Comparison of ENCODE assay signal across 9 mouse cellular contexts in the genomic region with DNA sequence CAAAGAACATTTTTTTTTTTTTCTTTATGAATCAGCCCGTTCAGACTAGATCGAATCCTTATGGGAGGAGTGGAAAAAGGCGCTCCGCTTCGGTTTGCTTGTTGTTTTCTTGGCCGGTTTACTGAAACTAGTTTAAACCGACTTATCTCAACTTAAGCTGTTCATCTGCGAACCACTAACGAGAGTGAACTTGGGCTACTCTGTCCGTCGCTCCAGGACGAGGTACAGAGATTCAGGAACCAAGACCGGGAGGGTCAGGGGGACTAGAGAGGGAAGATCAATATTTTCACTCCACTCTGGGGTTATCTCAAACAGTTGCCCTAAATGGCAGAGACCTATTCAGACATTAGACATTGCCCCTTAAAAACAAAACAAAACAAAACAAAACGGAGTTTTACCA. TPM values are rescaled to one million over a fixed set of nuclear protein-coding genes. Genes with fewer than 3 reads are reported as not detected.
A peak's percentile ranks its signal among the peaks of the same experiment; 100 is the strongest.
DNase-seq lines count a peak whose midpoint lies in the region; ATAC-seq lines count a peak whose summit lies in the region.
"Had no signal": no experiment of that assay in that cellular context is flagged by ENCODE, and none has a peak within 500 bp of the region (broad histone marks: within the 10 kb centered on the region; RNA-seq: fewer than 3 reads in every experiment).

No protein-coding gene starts in this region.

- no peaks in the 10 kb centered on the region for H3K9me3 ChIP-seq in lung, embryonic 16.5 days (ENCODE audit: control insufficient read depth, low read length)
- no peaks in the 10 kb centered on the region for H3K9me3 ChIP-seq in hindbrain, embryonic 10.5 days

- peak overlapping the region; percentile 73 for H3K4me2 ChIP-seq in lung, embryonic 16.5 days (ENCODE audit: low read depth, low read length)

- WGBS in lung, embryonic 16.5 days, result 1% methylated on average over 14 of the region's 14 CpGs
- 1% methylated on average over 14 of the region's 14 CpGs for WGBS in hindbrain, embryonic 10.5 days

- ATAC-seq in lung, embryonic 16.5 days (ENCODE audit: low read depth), result peak; percentile 44
- peak; percentile 26; the same call in 1 of the 2 replicates for ATAC-seq in common myeloid progenitor, adult 5-6 weeks (replicated peaks; ENCODE audit: low read depth, poor library complexity, severe bottlenecking)
- ATAC-seq in megakaryocyte, adult 5-6 weeks (ENCODE audit: poor library complexity, severe bottlenecking), result peak; percentile 43

- no peaks in the 10 kb centered on the region for H3K27me3 ChIP-seq in lung, embryonic 16.5 days (ENCODE audit: control insufficient read depth, insufficient read depth, low read depth, low read length)
- no peaks in the 10 kb centered on the region for H3K27me3 ChIP-seq in hindbrain, embryonic 10.5 days (ENCODE audit: insufficient read depth, poor library complexity, severe bottlenecking)

- H3K36me3 ChIP-seq in lung, embryonic 16.5 days (ENCODE audit: control insufficient read depth, insufficient read depth, low read length), result peaks cover 6% of the 10 kb centered on the region
- H3K36me3 ChIP-seq in hindbrain, embryonic 10.5 days, result peaks cover 35% of the 10 kb centered on the region

- H3K4me3 ChIP-seq in lung, embryonic 16.5 days (ENCODE audit: low read length), result peak overlapping the region; percentile 82
- peak overlapping the region; percentile 74 for H3K4me3 ChIP-seq in hindbrain, embryonic 10.5 days

- DNase-seq in lung, postnatal 25 days (ENCODE audit: low spot score), result no peak
- DNase-seq in hindbrain, embryonic 10.5 days (ENCODE audit: low spot score), result no peak
- no peak for DNase-seq in right cerebral cortex, postnatal 14 days
- no peak for DNase-seq in gastrocnemius, adult 18-20 months (ENCODE audit: low spot score)
- no peak for DNase-seq in layer of hippocampus, adult 9-10 months (ENCODE audit: low spot score)

- H3K27ac ChIP-seq in lung, embryonic 16.5 days (ENCODE audit: low read length), result peak overlapping the region; percentile 57
- peak overlapping the region; percentile 91 for H3K27ac ChIP-seq in hindbrain, embryonic 10.5 days

- H3K4me1 ChIP-seq in lung, embryonic 16.5 days (replicated peaks; ENCODE audit: control insufficient read depth, insufficient read depth, low read length), result 0 out of 2 replicates have a peak, but pooled peaks cover 2% of the 10 kb centered on the region
- peaks cover 6% of the 10 kb centered on the region for H3K4me1 ChIP-seq in hindbrain, embryonic 10.5 days (replicated peaks)

- H3K9ac ChIP-seq in lung, embryonic 16.5 days (ENCODE audit: low read length), result peak overlapping the region; percentile 79

RNA-seq across cellular contexts. Expression of a gene that starts 0.5 kb away (rescaled TPM):
- 40.1 and 40.6 TPM in 2 replicates for polyA plus RNA-seq in lung, embryonic 16.5 days (2015; fragmentation: Nextera tagmentation; extraction: Ambion mirVana)
- 30.6 and 31.2 TPM in 2 replicates for total RNA-seq in common myeloid progenitor, adult 5-6 weeks (2017)
- 20.3 and 28.2 TPM in 2 replicates for polyA plus RNA-seq in hindbrain, embryonic 10.5 days (2016; fragmentation: Nextera tagmentation; extraction: Ambion mirVana)
- total RNA-seq in megakaryocyte, adult 5-6 weeks (2015), result 9.7 and 12.3 TPM in 2 replicates
- total RNA-seq in megakaryocyte, adult 5-6 weeks (2017), result 17.6 and 18.6 TPM in 2 replicates
- total RNA-seq in gastrocnemius, adult 18-20 months (2021), result 10 to 100 TPM; 67.0 to 84.2 TPM

RNA-seq across cellular contexts. Expression of a gene that starts 0.9 kb away (rescaled TPM):
- 29.9 and 33.1 TPM in 2 replicates for polyA plus RNA-seq in lung, embryonic 16.5 days (2015; fragmentation: Nextera tagmentation; extraction: Ambion mirVana)
- total RNA-seq in common myeloid progenitor, adult 5-6 weeks (2017), result 59.5 and 60.1 TPM in 2 replicates
- 27.4 and 38.8 TPM in 2 replicates for polyA plus RNA-seq in hindbrain, embryonic 10.5 days (2016; fragmentation: Nextera tagmentation; extraction: Ambion mirVana)
- 36.4 and 36.6 TPM in 2 replicates for total RNA-seq in megakaryocyte, adult 5-6 weeks (2015)
- total RNA-seq in megakaryocyte, adult 5-6 weeks (2017), result 50.7 and 51.3 TPM in 2 replicates
- 1 to 10 TPM; 3.6 TPM for total RNA-seq in gastrocnemius, adult 18-20 months (2021)

RNA-seq across cellular contexts. Expression of a gene that starts 19.8 kb away (rescaled TPM):
- not detected in 2 replicates for polyA plus RNA-seq in lung, embryonic 16.5 days (2015; fragmentation: Nextera tagmentation; extraction: Ambion mirVana)
- total RNA-seq in common myeloid progenitor, adult 5-6 weeks (2017), result not detected in 2 replicates
- not detected in 2 replicates for polyA plus RNA-seq in hindbrain, embryonic 10.5 days (2016; fragmentation: Nextera tagmentation; extraction: Ambion mirVana)
- total RNA-seq in megakaryocyte, adult 5-6 weeks (2015), result not detected in 2 replicates
- total RNA-seq in megakaryocyte, adult 5-6 weeks (2017), result not detected in 2 replicates
- not detected for total RNA-seq in gastrocnemius, adult 18-20 months (2021)
- total RNA-seq: heart, postnatal 36 days had no signal

RNA-seq across cellular contexts. Expression of a gene that starts 53.6 kb away (rescaled TPM):
- 3.8 and 4.1 TPM in 2 replicates for polyA plus RNA-seq in lung, embryonic 16.5 days (2015; fragmentation: Nextera tagmentation; extraction: Ambion mirVana)
- 5.7 and 6.2 TPM in 2 replicates for total RNA-seq in common myeloid progenitor, adult 5-6 weeks (2017)
- 0.82 and 1.2 TPM in 2 replicates for polyA plus RNA-seq in hindbrain, embryonic 10.5 days (2016; fragmentation: Nextera tagmentation; extraction: Ambion mirVana)
- total RNA-seq in megakaryocyte, adult 5-6 weeks (2015), result 1.7 and 2.2 TPM in 2 replicates
- total RNA-seq in megakaryocyte, adult 5-6 weeks (2017), result 1.5 and 2.9 TPM in 2 replicates
- total RNA-seq in gastrocnemius, adult 18-20 months (2021), result under 1 TPM; 0.21 TPM

Comparison
In these comparisons a context has a peak if more than half of its experiments do, and no peak if none do; other contexts are left out.
1. RNA of a gene that starts 0.9 kb away (total RNA-seq): 59.5 to 60.1 TPM in common myeloid progenitor, adult 5-6 weeks and 36.4 to 51.3 TPM in megakaryocyte, adult 5-6 weeks; 3.6 TPM in gastrocnemius, adult 18-20 months; every median in the first group is over 4 times any median in the second.
2. Peak in every context shown above with its lines, with median percentiles within 50 percentile points of each other: ATAC-seq.